8 mouse cellular contexts compared by ENCODE assay signal in genomic region chr1:156420671-156421297, GRCm38 (mm10). TPM values are rescaled to one million over a fixed set of nuclear protein-coding genes. Genes with fewer than 3 reads are reported as not detected.
DNase-seq lines count a peak whose midpoint lies in the region; ATAC-seq lines count a peak whose summit lies in the region.

Gene Axdnd1 (minus strand): TSS chr1:156421159.

- peak; percentile 93 for ATAC-seq in common myeloid progenitor, adult 5-6 weeks (replicated peaks; ENCODE audit: low read depth, poor library complexity, severe bottlenecking)
- peak; percentile 91 for ATAC-seq in megakaryocyte progenitor cell, adult 5-6 weeks (replicated peaks; ENCODE audit: poor library complexity)

- peak; percentile 94 for DNase-seq in ZHBTc4 (ENCODE audit: low read depth, low spot score)
- peak; percentile 61 to 78 for DNase-seq in gastrocnemius, adult 8-10 months (ENCODE audit: low spot score in 2 of 2)
- peak; percentile 95 for DNase-seq in induced T-regulatory cell, adult 2 months (ENCODE audit: low read depth)
- DNase-seq in left cerebral cortex, adult 9 months (ENCODE audit: low spot score in 2 of 2): peak; percentile 65 to 85
- peak; percentile 79 for DNase-seq in right cerebral cortex, postnatal 14 days
- DNase-seq in urinary bladder, postnatal 36 days (ENCODE audit: low spot score in 2 of 2): peak; percentile 76 to 84

RNA-seq across cellular contexts. Expression of gene Axdnd1, which starts in this region (rescaled TPM):
- 0.37 TPM in 1 of 2 replicates, not detected in the other for total RNA-seq in common myeloid progenitor, adult 5-6 weeks (2017)
- total RNA-seq in gastrocnemius, adult 8-10 months (2022): not detected
- 0.52 TPM in 1 of 2 replicates, not detected in the other for total RNA-seq in megakaryocyte progenitor cell, adult 5-6 weeks (2015)
- 0.68 TPM in 1 of 2 replicates, not detected in the other for total RNA-seq in megakaryocyte progenitor cell, adult 5-6 weeks (2017)

Comparison
In these comparisons a context has a peak if more than half of its experiments do, and no peak if none do; other contexts are left out.
1. Peak in every context shown above with its lines: DNase-seq and ATAC-seq.
2. Peak in ATAC-seq in common myeloid progenitor, adult 5-6 weeks; RNA of the gene not detected or under 1 TPM.
3. Peak in DNase-seq in gastrocnemius, adult 8-10 months; RNA of the gene not detected or under 1 TPM.
4. Peak in ATAC-seq in megakaryocyte progenitor cell, adult 5-6 weeks; RNA of the gene not detected or under 1 TPM.